Mouse (Mus musculus): Measurements from ENCODE around the gene Sbds. TPM values are rescaled to one million over a fixed set of nuclear protein-coding genes. Genes with fewer than 3 reads are reported as not detected.

The Sbds gene
- 10 to 100 TPM; 50.5 to 53.1 TPM for total RNA-seq (2021)
- long read RNA-seq, transcript Sbds-201 (5 exons, 1,548 nt), result major isoform, 67 of 86 reads
- long read RNA-seq, partial matches to known transcripts, result 3 of 86 reads
- long read RNA-seq, other reads (novel, unspliced or antisense), result 16 of 86 reads

DNA sequence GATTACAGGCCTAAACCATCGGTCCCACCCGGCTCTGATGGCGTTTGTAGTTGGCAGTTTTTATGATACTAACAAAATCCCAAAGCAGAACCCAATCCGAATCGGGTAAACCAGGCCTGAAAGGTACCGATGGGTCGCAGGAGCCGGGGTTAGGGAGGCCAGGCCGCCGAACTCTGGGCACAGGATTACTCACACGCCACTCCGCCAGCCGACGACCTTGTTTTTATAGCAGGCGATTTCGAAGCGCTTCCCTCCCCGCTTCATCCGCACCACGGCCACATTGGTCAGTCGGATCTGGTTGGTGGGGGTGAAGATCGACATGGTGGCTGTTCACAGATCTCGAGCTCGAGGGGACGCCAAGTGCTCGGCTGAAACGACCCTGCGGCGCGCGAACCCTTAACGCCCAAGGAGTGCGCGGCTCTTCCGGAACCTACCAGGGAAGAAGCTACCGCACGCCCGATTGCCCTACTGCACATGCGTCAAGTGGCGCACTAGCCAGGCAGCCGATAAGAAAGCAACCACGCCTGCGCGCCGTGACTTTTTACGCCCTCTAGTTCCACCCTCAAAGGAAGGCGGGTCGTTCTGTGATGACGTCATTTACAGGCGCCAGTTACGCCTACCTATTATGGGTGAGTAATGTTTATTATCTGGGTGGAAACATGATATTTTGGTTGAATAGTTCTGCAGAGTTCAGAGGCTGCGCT, at the start of gene Sbds, which contains the start of gene Tyw1:
Sbds (minus strand) TSS at position 514 of the 704 bp plus-strand sequence.
Tyw1 (plus strand) TSS at position 603 of the 704 bp plus-strand sequence.
- DNase-seq (ENCODE audit: low spot score in 2 of 2), result peak; percentile 95 to 97

DNA sequence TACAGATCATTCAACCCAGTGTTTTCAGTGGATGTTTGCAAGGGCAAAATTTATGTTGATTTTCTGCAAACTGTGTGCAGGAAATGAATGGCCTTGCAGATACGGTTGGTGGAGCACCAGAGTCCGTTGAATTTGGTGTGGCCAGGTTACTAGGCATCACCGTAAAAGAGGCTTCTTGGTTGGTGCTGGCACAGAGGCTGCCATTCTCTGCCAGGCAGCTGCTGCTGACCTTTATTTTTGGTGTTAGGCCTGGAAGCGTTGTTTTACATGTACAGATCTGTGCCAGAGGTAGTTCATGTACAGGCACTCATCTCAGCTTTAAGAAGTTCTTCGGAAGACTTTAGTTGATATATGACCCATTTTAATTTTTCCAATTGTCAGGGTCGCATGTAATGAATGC, 48.3 kb upstream of the Sbds start:
- DNase-seq (ENCODE audit: low spot score in 2 of 2), result no peak

DNA sequence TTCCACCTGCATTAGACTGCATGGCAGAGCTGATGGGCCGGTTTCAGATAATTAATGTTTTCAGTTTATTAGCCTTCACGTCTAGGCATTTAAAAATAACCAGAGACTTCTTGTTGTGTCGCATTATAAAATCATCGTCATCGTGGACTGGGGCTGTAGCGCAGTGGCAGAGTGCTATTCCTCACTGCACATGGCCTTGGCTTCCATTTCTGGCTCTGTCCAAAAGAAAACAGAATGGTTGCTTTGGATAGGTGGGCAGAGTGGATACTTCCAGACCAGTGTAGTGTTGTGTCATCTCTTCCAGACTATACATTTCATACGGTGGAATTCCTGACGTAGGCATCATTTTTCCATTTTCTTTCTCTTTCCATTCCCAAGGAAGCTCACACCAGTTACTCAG, 44.2 kb upstream of the Sbds start:
- no peak for DNase-seq (ENCODE audit: low spot score in 2 of 2)

- no peak for DNase-seq (ENCODE audit: low spot score in 2 of 2)
Observed at GRCm38 (mm10) chr5:130298831-130299460, 43.6 kb upstream of the Sbds start.

- DNase-seq (ENCODE audit: low spot score in 2 of 2), result no peak
Observed at GRCm38 (mm10) chr5:130296071-130296470, 40.7 kb upstream of the Sbds start.

DNA sequence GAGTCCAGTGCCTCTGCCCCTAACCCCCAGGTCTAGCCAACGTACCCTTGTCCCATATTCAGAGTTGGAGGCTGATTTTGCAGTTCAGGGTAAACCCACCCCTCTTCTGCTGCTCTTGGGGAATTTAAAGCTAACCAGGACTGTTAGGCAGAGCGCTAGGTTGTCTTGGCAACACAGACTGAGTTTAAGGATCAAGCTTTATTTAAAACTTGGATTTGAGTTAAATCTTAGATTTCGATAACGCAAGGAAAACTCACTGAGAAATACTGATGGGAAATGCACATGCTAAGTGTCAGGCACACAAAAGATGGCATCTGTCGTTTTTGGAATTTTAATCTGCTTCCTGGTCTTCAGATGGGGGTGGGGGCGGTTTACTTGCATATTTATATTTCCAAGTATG, 39.3 kb upstream of the Sbds start:
- DNase-seq (ENCODE audit: low spot score in 2 of 2), result no peak

GRCm38 (mm10) chr5:130293941-130294340, 38.6 kb upstream of the Sbds start:
- no peak for DNase-seq (ENCODE audit: low spot score in 2 of 2)

DNA sequence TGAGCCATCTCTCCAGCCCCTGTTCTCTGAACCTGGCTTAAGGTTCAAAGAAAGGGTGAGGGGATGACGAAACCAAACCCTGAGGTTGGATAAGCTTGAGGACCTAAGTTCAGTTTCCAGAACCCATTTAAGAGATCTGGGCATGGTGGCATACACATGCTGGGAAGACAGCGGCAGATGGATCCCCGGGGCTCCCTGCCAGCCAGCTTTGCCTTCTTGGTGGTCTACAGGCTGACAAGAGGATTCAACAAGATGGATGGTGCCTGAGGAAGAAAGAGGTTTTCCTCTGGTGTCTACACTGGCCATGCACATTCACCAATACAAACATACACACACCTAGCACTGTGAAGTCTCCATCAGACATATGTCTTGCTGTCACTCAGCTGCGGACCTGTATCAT, 37.6 kb upstream of the Sbds start:
- DNase-seq (ENCODE audit: low spot score in 2 of 2), result peak; percentile 45 to 59

- peak; percentile 25 to 44 for DNase-seq (ENCODE audit: low spot score in 2 of 2)
Observed at GRCm38 (mm10) chr5:130290775-130291174, 35.4 kb upstream of the Sbds start.

DNA sequence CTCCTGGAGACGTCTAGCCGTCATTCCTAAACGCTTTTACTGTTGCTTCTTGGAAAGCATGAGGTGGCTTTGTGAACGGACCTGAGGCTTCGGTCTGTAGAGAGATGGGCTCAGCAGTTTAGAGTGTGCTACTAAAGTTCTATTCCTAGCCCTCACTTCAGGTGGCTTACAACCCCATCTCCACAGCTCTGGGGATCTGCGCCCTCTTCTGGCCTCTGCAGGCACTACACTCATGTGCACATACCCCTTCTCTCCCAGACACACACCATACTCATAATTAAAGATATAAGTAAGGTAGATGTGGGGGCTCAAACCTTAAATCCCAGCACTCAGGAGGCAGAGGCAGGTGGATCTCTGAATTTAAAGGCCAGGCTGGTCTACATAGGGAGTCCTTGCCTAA, 34.9 kb upstream of the Sbds start:
- no peak for DNase-seq (ENCODE audit: low spot score in 2 of 2)

DNA sequence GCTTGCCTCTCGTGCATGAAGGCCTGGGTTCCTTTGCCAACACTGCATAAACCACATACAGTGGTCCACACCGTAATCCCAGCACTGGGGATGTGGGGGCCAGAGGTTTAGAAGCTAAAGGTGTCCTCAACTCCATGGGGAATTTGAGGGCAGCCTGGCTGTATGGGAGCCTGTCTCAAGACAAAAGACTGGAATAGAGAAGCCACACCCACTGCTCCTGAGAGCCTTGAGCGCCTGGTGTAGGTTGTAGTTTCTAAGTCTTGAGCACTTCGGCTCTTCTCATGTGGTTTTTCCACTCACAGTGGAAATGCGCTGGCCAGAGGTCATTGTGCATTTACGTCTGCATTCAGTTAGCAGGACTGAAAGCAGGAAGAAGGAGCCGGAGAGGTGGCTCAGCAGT, 32.8 kb upstream of the Sbds start:
- no peak for DNase-seq (ENCODE audit: low spot score in 2 of 2)

DNA sequence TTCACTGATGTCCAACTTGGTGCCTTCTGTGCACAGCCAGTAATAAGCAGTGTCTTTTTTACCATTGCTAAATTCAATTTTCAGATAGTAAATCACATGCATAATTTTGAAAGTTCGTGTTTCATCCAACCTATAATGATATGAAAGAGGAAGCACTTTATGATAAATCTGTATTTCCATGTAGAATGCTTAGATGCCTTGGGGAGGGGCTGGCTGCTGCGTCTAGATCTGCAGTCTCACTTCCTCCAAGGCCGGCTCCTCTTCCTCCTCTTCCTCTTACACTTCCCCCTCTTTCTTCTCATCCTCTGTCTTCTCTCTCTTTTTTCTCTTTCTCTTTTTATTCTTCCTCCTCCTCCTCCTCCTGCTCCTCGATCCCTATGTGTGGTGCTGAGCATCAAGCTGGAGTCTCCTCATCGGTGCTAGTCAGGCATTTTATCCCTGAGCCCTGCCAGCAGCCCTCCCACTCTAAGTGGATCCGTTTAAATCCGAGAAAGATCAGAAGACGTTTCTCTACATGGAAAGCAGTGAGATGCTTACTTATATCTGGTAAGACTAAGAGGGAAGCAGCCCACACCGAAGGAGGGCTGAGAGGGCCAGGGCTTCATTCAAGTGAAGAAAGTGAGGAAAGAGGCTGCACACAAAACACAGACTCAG, 27.9 kb upstream of the Sbds start:
- no peak for DNase-seq (ENCODE audit: low spot score in 2 of 2)

DNA sequence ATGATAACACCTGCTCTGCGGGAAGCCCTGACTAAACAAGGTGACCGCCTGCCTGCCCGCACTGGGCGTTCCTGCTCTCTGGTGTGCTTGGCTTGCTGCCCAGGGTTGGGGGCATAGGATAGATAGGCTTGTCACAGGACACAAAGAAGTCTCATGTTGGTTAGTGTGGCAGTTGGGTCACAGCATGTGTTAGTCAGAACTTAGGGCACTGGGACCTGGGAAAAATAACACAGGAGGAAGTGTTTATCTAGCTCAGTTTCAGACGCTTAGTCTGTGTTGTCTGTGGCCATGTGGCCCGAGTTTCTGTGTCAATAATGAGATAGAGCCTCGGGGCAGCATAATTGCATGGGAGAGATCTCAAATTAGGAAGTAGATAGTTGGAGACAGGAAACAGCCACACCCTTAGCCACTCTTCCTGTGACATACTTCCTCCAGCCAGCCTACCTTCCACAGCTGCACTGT, 22.7 kb upstream of the Sbds start:
- DNase-seq (ENCODE audit: low spot score in 2 of 2), result no peak

DNA sequence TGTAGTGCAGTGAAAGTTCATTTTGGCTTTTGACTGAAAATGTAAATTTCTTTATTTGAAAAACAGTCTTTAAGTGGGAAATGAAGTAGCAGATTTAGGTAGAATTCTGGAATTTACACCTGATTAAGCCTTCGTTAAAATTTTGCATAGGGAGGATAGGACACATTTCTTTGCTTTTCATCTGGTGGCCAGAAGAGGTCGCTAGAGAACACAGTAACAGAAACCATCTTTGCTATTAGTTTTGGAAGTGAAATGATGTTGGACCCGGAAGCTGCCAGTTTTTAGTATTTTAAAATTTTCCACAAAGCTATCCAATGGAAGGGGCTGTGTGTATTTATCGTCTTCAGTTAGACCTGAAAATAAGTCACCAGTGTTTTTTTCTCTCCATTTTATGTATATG, 20.2 kb upstream of the Sbds start:
- DNase-seq (ENCODE audit: low spot score in 2 of 2), result peak; percentile 53 to 68

DNA sequence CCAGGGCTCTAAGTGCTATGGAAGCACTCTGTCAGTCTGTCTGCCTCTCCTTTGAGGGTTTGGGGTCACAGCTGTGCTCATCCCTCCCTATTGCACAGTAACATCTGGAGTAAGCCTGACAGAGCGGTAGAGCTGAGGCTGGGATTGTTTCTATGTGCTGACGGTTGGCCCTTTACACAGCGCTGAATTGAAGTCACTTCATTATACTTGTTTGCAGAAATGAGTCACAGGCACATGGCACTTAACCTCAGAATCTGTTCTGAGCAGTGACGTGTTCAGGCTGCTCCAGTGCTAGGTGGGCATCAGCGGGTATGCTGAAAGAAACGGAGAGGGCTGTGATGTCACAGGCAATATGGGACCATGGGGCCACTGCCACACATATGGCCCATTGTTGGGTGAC, 17.7 kb upstream of the Sbds start:
- no peak for DNase-seq (ENCODE audit: low spot score in 2 of 2)

GRCm38 (mm10) chr5:130272344-130272743, 17.0 kb upstream of the Sbds start:
- DNase-seq (ENCODE audit: low spot score in 2 of 2), result no peak

GRCm38 (mm10) chr5:130268976-130269375, 13.6 kb upstream of the Sbds start:
- peak; percentile 27 to 41 for DNase-seq (ENCODE audit: low spot score in 2 of 2)

- DNase-seq (ENCODE audit: low spot score in 2 of 2), result peak in 1 of 2 experiments; percentile 24
Observed at GRCm38 (mm10) chr5:130267316-130267715, 12.0 kb upstream of the Sbds start.

DNA sequence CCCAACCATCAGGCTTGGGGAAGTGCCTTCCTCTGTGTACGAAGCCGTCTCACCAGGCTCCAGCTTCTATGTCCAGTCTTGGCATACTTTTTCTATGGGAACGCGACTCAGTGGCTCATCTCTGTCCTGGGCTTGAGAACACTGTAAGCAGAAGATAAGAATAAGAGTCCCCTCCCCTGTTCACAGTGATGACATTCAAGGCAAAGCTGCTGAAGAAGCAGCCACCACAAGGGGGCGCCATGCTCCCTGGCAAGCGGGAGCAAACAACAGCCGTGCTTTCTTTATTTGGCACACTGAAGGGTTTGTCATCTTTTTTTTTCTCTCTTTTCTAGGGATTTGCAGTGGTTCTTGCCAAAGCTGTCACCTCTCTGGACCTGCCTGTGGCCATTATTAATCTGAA, 11.3 kb upstream of the Sbds start:
- DNase-seq (ENCODE audit: low spot score in 2 of 2), result peak; percentile 61 to 64

GRCm38 (mm10) chr5:130264433-130265005, 9.2 kb upstream of the Sbds start:
- no peak for DNase-seq (ENCODE audit: low spot score in 2 of 2)

DNA sequence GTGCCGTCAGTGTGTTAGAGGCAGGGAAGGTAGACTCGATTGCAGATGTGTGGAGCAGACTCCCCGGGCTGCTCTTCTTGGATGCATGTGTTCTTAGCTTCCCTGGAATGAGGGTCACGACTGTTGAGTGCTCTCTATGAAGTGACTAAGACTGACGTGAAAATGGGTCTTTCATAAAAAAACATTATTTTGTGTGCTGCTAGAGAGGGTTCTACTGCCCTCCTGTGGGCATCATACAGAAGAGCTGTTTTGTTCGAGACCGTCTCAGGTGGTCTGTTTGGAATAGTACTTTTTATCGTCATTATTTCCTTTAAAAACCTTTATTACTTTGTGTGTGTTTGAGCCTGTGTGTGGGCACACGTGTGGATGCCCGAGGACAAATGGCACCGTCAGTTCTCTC, 8.1 kb upstream of the Sbds start:
- no peak for DNase-seq (ENCODE audit: low spot score in 2 of 2)

DNA sequence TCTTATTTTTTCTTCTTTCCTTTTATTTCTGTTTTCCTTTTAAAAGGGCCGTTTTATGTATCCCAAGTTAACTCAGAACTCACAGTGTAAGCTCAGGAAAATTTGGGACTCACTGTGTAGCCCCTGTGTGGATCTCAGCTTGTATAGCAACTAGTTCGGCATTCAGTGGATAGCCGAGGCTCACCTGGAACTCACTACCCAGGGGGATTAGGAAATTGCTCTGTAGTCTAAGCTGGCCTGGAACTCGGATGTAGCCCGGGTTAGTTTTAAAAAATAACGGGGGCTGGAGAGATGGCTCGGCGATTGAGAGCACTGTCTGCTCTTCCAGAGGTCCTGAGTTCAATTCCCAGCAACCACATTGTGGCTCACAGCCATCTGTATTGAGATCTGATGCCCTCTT, 2.0 kb upstream of the Sbds start:
- no peak for DNase-seq (ENCODE audit: low spot score in 2 of 2)
